Mouse (Mus musculus) ovary, postnatal 14 days (tissue): ENCODE measurements around the gene Pnrc1.
A peak's percentile ranks its signal among the peaks of the same experiment; 100 is the strongest.

ENCODE experiments used
- DNase-seq: peaks from one replicate; pipeline ENCODE4 v3.0.0; 2022; ENCODE audit warnings: low spot score

Gene Pnrc1

DNA sequence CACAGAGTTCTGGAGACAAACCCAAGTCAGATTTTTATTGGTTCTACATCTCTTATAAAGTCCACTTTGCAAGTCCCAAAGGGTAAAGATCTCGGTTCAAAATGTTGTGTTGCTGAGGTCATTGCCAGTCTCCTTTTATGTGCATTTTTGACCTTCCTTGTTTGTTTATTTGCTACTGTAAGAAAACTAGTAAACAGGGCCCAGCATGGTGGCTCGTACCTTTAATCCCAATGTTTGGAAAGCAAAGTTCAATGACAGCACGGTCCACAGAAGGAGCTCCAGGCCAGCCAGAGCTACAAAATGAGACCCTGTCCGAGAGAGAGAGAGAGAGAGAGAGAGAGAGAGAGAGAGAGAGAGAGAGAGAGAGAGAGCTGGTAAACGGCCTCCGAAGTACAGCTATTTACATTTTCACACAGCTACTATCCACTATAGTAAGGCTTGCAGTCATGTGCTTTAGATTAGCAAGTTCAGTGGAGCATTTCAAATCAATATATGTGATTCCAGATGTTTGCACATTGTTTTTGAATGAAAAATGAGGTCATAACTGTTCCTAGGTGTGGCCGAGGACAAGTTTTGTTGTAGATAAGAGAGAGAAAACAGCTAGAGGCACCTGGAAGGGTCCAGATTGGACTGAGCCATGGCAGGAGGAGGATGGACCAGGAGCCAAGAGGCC lies 65.8 kb downstream of the Pnrc1 start:
- no peak for DNase-seq

DNA sequence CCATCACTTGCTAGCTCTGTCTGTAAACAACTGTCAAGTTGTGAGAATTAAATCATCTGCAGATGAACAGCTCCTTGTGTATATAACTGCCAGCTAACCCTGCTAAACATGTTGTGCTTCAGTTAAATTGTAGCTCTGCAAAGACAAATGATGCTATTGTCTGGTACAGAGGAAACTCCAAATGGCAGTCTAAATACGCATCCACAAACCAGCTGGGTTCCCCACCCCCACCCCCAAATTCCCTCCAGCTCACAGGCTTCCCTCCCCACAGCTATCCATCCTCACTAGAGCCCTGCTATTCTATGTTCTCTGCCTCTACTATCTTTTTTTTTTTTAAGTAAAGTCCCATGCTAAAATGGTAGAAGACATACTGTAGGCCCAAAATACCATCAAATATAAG lies 68.1 kb downstream of the Pnrc1 start:
- no peak for DNase-seq

DNA sequence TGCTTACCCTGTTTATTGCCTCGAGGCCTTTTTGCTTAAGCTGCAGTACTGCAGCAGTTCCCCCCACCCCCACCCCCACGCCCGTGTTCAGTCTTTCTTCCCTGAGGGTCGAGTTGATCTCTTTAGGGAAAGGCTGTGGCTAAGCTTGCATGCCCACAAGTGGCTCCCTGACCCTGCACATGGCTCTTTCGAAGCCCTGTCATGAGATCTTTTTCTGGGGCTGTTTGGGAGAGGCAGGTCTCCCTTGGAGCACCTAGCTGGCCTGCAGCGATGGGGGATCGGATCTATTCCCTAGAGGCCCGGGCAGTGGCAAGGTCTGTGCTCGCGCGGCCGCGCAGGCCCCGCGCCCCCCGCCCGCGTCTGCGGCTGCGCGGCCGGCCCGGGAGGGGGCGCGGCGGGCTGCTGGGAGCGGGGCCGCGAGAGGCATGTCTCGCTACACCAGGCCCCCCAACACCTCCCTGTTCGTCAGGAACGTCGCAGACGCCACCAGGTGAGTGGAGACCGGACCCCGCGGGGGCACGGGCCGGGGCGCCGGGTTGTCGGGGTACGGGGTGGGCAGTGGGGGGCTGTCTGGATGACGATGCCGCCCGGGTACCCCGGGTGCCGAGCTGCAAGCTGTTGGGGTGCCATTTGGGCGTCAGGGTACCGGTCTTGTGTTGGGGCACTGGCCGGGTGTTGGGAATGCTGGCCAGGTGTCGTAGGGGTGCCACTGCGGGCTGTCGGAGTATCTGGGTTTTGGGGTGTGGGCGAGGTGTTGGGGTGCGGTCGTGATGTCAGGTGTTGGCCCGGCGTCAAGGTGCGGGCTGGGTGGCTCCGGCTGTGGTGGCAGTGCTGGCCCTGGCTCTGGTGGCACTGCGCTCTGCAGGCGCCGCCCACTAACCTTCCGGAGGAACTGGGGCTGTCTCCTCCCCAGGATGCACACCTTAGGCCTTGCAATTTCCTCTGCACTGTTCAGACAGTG lies 80.8 kb downstream of the Pnrc1 start, which contains the start of gene Srsf12:
Gene Srsf12, plus strand, starts transcription at position 111 of the 961 bp plus-strand sequence.
- peak; percentile 14 for DNase-seq

DNA sequence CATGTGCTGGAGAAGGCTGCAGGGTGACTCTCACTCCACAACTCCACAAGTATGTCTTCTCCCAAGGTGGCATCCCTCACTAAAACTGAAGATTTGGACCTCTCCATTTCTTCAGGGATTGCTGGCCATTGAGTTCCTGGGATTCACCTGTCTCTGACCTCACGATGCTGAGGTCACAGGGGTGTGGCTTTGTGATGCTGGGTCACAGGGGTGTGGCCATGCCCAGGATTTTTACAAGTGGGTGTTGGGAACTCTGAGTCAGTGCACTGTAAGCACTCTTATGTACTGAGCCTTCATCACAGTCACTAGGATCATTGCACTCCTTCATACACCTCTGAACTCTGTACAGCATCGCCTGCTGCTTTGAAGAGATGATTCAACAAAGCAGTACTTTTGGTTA lies 82.4 kb downstream of the Pnrc1 start:
- no peak for DNase-seq

DNA sequence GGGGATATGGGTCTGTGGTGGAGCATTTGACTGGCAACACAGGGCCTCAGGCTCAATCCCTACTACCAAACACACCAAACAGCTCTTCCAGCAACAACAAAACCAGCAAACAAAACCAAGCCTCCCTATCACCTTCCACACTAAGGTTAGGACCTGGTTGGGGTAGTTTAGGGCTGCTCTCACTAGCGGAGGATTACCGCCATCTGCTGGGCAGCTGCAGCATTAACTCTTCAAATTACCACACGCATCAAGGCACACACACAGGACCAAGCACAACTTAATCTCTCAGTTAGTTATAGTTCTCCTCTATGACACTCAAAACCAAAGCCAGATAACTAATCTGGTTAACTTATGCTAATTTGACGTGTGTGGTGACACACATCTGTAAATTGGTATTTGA lies 85.3 kb downstream of the Pnrc1 start:
- peak; percentile 34 for DNase-seq

DNA sequence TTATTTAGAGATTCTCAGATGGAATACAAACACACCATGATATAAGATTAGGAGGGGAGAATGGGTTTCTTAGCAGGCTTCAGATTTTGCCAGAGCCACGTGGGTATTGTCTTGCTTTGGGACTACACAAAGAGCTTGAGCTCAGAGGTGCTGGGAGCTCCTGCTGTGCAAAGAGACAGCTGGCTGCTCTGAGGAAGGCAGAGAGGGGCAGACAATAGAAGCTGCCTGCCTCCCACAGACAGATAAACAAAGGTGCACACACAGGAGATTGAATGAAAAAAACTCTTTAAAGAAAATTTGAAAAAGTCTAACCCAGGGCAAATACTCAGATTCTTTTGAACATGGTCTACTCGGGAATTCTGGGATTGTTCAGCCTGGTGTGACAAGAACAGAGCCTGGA lies 91.8 kb downstream of the Pnrc1 start:
- DNase-seq: no peak
